Mouse (Mus musculus) cerebellum, adult 2 months (tissue): ENCODE measurements at regions not wholly inside any gene's neighbourhood (a gene's known extent, or its start where the extent isn't known, plus 50 kb on each side); places are given as distances from the start of the nearest gene placed in this dataset.

Experiments used
- CTCF ChIP-seq: fragments of 200-500 bp; IDR thresholded peaks from 2 replicates; pipeline ENCODE4 v1.5.1; 2011; ENCODE audit warnings: low read depth, mild to moderate bottlenecking, control low read depth, low read length, moderate library complexity, borderline replicate concordance; ENCODE audit not compliant: insufficient read depth
- POLR2A ChIP-seq: fragments of 200-500 bp; IDR thresholded peaks from 2 replicates; pipeline ENCODE4 v1.6.1; 2011; ENCODE audit warnings: low read length, control low read depth, borderline replicate concordance; ENCODE audit not compliant: insufficient read depth

DNA sequence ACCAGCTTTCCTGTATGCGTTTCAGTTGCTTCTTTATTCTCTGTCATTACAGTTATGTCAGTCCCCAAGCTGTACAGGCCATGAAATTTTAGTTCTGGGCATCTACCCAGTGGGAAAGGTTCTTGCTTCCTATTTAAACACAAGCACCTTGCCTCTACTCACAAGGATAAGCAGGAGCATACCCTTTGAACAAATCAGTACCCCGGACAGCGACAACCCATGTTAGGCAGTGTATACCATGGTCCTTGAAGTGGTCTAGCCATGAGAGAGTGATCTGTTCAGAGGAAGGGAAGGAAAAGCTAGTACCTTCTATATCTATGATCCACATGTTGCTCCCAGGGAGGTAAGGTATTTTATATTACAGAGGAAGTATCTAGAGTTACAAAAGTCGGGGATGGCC, 167.7 kb downstream of the Plekhb2 start:
- TF ChIP-seq CTCF (no peak), POLR2A (no peak)
